Mouse (Mus musculus): ENCODE measurements around the gene A530032D15Rik. TPM values are rescaled to one million over a fixed set of nuclear protein-coding genes. Genes with fewer than 3 reads are reported as not detected.
"Not testable (repeated sequence)": the region's sequence is repeated elsewhere in the genome, so short reads cannot be mapped to it uniquely, and the experiment has no call there.

Gene A530032D15Rik
- polyA plus RNA-seq (2012; rRNA removed), result 0.20 TPM in 1 of 2 replicates, not detected in the other

GRCm38 (mm10) chr1:85109753-85110152 is at the start of gene A530032D15Rik:
A530032D15Rik (minus strand) TSS chr1:85109853.
- H3K36me3 ChIP-seq (ENCODE audit: control insufficient read depth, insufficient read depth, low read length); H3K4me1 ChIP-seq (ENCODE audit: control insufficient read depth, insufficient read depth, insufficient read length, low read length); H3K4me3 ChIP-seq (ENCODE audit: low read depth, low read length); H3K27ac ChIP-seq (ENCODE audit: insufficient read depth, low read depth, low read length); H3K27me3 ChIP-seq (ENCODE audit: control insufficient read depth, insufficient read depth, low read length): not testable (repeated sequence)
- WGBS, result 100% methylated on average over 1 of the region's 7 CpGs

DNA sequence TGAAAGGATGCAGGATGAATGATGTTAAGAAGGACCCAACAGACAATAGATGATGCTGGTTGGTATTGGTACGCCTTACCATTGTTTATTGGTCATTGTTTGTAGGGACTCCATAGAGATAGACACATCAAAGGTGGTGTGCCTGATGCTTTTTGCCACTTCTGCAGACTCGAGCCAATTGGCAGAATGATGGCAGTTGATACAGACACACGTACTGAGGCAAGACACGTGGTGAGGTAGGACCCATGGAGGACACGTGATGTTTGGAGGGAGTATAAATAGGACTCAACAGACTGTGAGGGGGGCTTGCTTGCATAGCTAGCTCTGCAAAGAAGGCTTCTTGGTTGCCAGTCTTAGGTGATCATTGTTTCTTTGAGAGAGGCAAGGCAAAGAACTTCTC is 45.5 kb upstream of the A530032D15Rik start:
- H3K4me3 ChIP-seq (ENCODE audit: low read depth, low read length); H3K4me1 ChIP-seq (ENCODE audit: control insufficient read depth, insufficient read depth, insufficient read length, low read length); H3K27ac ChIP-seq (ENCODE audit: insufficient read depth, low read depth, low read length); H3K27me3 ChIP-seq (ENCODE audit: control insufficient read depth, insufficient read depth, low read length); H3K36me3 ChIP-seq (ENCODE audit: control insufficient read depth, insufficient read depth, low read length): not testable (repeated sequence)
- WGBS, result 75% methylated on average over 4 of the region's 5 CpGs

DNA sequence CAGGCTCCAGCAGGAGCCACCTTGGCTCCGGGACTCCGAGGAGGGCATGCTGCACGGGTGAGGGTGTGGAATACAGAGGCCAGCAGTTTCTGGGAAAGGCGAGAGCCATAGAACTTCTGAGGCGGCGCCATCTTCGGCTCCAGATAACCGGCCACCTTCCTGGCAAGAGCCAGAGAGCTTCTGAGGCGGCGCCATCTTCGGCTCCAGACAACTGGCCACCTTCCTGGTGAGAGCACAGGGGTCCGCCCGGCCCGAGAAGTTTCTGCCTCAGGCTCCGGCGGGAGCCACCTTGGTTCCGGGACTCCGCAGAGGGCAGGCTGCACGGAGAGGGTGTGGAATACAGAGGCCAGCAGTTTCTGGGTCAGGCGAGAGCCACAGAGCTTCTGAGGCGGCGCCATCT is 24.0 kb upstream of the A530032D15Rik start:
- not testable (repeated sequence) for H3K4me3 ChIP-seq (ENCODE audit: low read depth, low read length); H3K27ac ChIP-seq (ENCODE audit: insufficient read depth, low read depth, low read length); H3K27me3 ChIP-seq (ENCODE audit: control insufficient read depth, insufficient read depth, low read length); H3K4me1 ChIP-seq (ENCODE audit: control insufficient read depth, insufficient read depth, insufficient read length, low read length); H3K36me3 ChIP-seq (ENCODE audit: control insufficient read depth, insufficient read depth, low read length)
- 87% methylated on average over 22 of the region's 22 CpGs for WGBS

- WGBS, result 81% methylated on average over 4 of the region's 4 CpGs
- H3K36me3 ChIP-seq (ENCODE audit: control insufficient read depth, insufficient read depth, low read length); H3K27ac ChIP-seq (ENCODE audit: insufficient read depth, low read depth, low read length); H3K4me3 ChIP-seq (ENCODE audit: low read depth, low read length); H3K27me3 ChIP-seq (ENCODE audit: control insufficient read depth, insufficient read depth, low read length); H3K4me1 ChIP-seq (ENCODE audit: control insufficient read depth, insufficient read depth, insufficient read length, low read length): not testable (repeated sequence)
Measured at GRCm38 (mm10) chr1:85121841-85122240, 12.2 kb upstream of the A530032D15Rik start.

- H3K4me3 ChIP-seq (ENCODE audit: low read depth, low read length); H3K27ac ChIP-seq (ENCODE audit: insufficient read depth, low read depth, low read length): not testable (repeated sequence)
- WGBS, result 77% methylated on average over 6 of the region's 6 CpGs
Measured at GRCm38 (mm10) chr1:85118341-85118740, 8.7 kb upstream of the A530032D15Rik start.

DNA sequence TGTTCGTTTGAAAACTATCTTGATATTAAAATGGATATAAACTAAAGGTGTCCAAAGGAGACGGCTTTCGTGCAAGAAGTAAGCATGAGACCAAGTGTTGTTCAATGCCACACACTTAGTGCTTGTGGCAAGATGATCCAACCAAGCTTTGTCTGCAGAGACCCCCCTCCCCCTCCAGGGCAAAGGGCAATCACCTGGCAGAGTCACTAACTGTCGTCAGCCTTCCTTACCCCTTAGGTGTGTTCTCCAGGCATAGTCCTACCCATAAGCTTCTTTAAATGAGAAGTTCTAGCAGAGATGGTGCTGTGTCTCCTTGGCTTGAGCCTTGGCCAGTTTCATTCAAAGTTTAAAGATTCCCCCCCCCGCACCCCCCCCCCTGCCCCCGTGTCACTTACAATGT is 7.9 kb upstream of the A530032D15Rik start:
- H3K4me3 ChIP-seq (ENCODE audit: low read depth, low read length); H3K36me3 ChIP-seq (ENCODE audit: control insufficient read depth, insufficient read depth, low read length); H3K27me3 ChIP-seq (ENCODE audit: control insufficient read depth, insufficient read depth, low read length); H3K4me1 ChIP-seq (ENCODE audit: control insufficient read depth, insufficient read depth, insufficient read length, low read length); H3K27ac ChIP-seq (ENCODE audit: insufficient read depth, low read depth, low read length): not testable (repeated sequence)
- WGBS, result 66% methylated on average over 5 of the region's 6 CpGs

More at GRCm38 (mm10) chr1:85118341-85118740, 8.7 kb upstream of the A530032D15Rik start:
- H3K27me3 ChIP-seq (ENCODE audit: control insufficient read depth, insufficient read depth, low read length); H3K36me3 ChIP-seq (ENCODE audit: control insufficient read depth, insufficient read depth, low read length); H3K4me1 ChIP-seq (ENCODE audit: control insufficient read depth, insufficient read depth, insufficient read length, low read length): not testable (repeated sequence)

DNA sequence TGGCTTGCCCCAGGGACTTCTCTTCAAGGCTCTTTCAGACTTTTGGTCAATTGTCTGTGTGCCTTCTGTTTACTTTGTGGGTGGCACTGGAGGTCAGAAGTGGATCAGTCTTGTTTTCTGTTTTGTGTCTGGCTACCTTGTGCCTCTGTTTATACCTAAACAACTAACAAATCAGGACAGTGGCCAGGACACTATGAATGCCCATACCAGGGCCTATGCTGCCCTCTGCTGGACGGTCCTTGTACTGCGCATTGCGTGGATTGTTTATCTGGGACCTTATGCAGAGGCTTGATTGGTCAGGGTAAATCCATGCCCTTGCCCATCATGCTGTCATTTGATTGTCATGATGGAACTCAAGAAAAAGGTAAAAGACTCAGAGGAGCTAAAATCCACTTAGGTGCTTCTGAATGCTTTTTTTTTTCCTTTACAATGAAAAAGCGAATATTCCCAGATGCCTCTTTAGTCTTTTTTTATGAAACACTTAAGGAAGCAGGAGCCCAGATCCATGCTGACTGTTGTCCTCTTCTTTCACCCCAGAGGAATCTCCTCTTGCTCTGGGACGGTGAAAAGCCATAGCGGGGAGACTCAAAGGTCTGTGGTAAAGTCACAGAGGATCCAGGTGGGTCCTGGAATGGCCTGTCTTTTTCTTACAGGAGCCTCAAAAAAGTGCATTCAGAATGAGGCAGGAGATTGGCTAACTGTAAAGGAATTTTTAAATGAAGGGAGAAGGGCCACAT is 5.2 kb upstream of the A530032D15Rik start:
- 54% methylated on average over 6 of the region's 6 CpGs for whole genome bisulfite sequencing

GRCm38 (mm10) chr1:85114078-85114477 is 4.4 kb upstream of the A530032D15Rik start:
- 76% methylated on average over 3 of the region's 3 CpGs for WGBS
- H3K4me1 ChIP-seq (ENCODE audit: control insufficient read depth, insufficient read depth, insufficient read length, low read length); H3K27ac ChIP-seq (ENCODE audit: insufficient read depth, low read depth, low read length); H3K4me3 ChIP-seq (ENCODE audit: low read depth, low read length); H3K36me3 ChIP-seq (ENCODE audit: control insufficient read depth, insufficient read depth, low read length); H3K27me3 ChIP-seq (ENCODE audit: control insufficient read depth, insufficient read depth, low read length): not testable (repeated sequence)

More for the DNA sequence above, 5.2 kb upstream of the A530032D15Rik start:
- not testable (repeated sequence) for H3K27ac ChIP-seq (ENCODE audit: insufficient read depth, low read depth, low read length); H3K4me1 ChIP-seq (ENCODE audit: control insufficient read depth, insufficient read depth, insufficient read length, low read length); H3K27me3 ChIP-seq (ENCODE audit: control insufficient read depth, insufficient read depth, low read length); H3K36me3 ChIP-seq (ENCODE audit: control insufficient read depth, insufficient read depth, low read length); H3K4me3 ChIP-seq (ENCODE audit: low read depth, low read length)

DNA sequence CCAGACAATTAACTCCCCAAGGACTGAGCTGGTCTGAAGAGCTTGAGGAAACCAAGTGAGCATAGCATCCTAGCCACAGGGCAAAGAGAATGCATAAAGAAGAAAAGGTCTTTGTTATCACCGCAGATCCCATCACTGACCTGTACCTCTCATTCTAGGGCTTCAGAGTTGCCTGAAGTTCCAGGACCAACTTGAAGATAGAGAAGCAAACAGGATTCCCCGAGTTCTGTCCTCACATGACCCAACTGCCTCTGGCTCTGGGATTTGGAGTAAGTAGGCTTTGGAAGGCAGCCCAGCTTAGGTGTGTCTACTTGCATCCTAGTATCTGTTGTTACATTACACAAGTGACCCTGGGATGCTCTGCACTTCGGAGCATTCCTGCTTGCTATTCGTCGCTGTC is 3.2 kb upstream of the A530032D15Rik start:
- WGBS, result 67% methylated on average over 2 of the region's 5 CpGs
- not testable (repeated sequence) for H3K4me3 ChIP-seq (ENCODE audit: low read depth, low read length); H3K27ac ChIP-seq (ENCODE audit: insufficient read depth, low read depth, low read length); H3K36me3 ChIP-seq (ENCODE audit: control insufficient read depth, insufficient read depth, low read length); H3K4me1 ChIP-seq (ENCODE audit: control insufficient read depth, insufficient read depth, insufficient read length, low read length); H3K27me3 ChIP-seq (ENCODE audit: control insufficient read depth, insufficient read depth, low read length)

DNA sequence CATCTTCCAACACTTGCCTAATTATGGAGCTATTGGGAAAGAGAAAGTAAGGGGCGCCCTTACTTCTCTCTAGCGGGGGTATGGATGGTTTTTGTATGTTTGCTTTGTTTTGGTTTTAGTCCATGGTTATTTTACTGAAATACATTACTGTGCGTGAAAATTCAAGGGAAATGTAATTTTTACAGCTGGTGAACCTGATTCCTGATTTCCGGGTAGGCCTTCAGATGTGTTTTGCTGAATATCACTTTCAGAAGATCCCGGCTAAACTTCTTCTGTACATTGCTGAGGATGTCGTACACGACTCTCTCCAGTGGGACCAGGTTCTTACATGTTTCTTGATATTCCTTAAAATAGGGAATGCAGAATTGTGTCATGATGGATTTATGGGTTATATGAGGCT is 2.6 kb upstream of the A530032D15Rik start:
- H3K27ac ChIP-seq (ENCODE audit: insufficient read depth, low read depth, low read length); H3K4me1 ChIP-seq (ENCODE audit: control insufficient read depth, insufficient read depth, insufficient read length, low read length); H3K27me3 ChIP-seq (ENCODE audit: control insufficient read depth, insufficient read depth, low read length); H3K4me3 ChIP-seq (ENCODE audit: low read depth, low read length); H3K36me3 ChIP-seq (ENCODE audit: control insufficient read depth, insufficient read depth, low read length): not testable (repeated sequence)
- 88% methylated on average over 7 of the region's 7 CpGs for WGBS

DNA sequence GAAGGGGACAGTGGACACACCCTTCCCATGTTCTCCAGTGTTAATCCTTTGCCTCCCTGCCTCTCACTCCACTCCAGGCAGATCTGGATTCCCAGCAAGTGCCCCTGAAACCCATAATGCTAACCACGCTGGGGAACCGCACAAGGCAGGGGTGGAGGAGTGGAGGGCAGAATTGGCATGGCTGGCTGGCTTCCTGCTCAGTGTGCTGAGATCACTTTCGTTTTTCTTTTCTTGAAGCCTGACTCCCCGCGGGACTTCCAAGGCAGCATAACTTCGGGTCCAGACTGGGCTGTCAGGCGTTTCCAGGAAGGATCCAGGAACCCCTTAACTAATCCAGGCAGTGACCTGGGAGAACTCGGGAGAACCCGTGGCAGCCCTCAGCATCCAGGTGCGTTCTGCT is 1.9 kb upstream of the A530032D15Rik start:
- H3K27me3 ChIP-seq (ENCODE audit: control insufficient read depth, insufficient read depth, low read length); H3K36me3 ChIP-seq (ENCODE audit: control insufficient read depth, insufficient read depth, low read length); H3K4me1 ChIP-seq (ENCODE audit: control insufficient read depth, insufficient read depth, insufficient read length, low read length); H3K27ac ChIP-seq (ENCODE audit: insufficient read depth, low read depth, low read length); H3K4me3 ChIP-seq (ENCODE audit: low read depth, low read length): not testable (repeated sequence)
- 64% methylated on average over 10 of the region's 10 CpGs for WGBS

GRCm38 (mm10) chr1:85110876-85111275 is 1.2 kb upstream of the A530032D15Rik start:
- 63% methylated on average over 3 of the region's 3 CpGs for WGBS
- H3K4me1 ChIP-seq (ENCODE audit: control insufficient read depth, insufficient read depth, insufficient read length, low read length); H3K4me3 ChIP-seq (ENCODE audit: low read depth, low read length); H3K27ac ChIP-seq (ENCODE audit: insufficient read depth, low read depth, low read length); H3K27me3 ChIP-seq (ENCODE audit: control insufficient read depth, insufficient read depth, low read length); H3K36me3 ChIP-seq (ENCODE audit: control insufficient read depth, insufficient read depth, low read length): not testable (repeated sequence)

Data from small intestine, adult 2 months (tissue).